Mouse (Mus musculus): Measurements from ENCODE around the gene Msrb2.

- TF ChIP-seq CTCF (IDR thresholded peaks at IDR 0.05; ENCODE audit: low read depth) (no peak), EP300 (IDR thresholded peaks at IDR 0.05; ENCODE audit: low read depth) (no peak)
Measured at GRCm38 (mm10) chr2:19444346-19444745, 73.1 kb downstream of the Msrb2 start.
